ENCODE assay signal across 13 mouse cellular contexts in the genomic region with DNA sequence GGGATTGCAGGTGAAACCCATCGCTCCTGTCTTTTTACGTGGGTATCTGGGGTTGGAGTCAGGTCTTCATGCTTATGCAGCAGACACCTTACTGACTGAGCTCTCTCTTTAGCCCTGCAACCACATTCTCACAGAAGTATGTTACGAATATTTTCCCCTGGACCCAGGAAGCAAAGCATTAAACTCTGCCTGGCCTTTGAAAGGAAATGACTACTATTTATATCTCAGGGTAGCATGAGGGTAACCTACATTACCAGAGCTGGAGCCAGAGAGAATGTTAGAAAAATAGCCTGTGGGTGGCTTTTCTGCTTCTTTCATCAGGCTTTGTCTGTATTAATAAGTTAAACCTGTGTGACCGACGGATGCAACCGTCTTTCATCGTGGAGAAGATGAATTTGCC. TPM values are rescaled to one million over a fixed set of nuclear protein-coding genes. Genes with fewer than 3 reads are reported as not detected.
DNase-seq lines count a peak whose midpoint lies in the region; ATAC-seq and TF ChIP-seq lines count a peak whose summit lies in the region.
"Had no signal": no experiment of that assay in that cellular context is flagged by ENCODE, and none has a peak within 500 bp of the region (broad histone marks: within the 10 kb centered on the region; RNA-seq: fewer than 3 reads in every experiment).

No protein-coding gene starts in this region.

- no peaks in the 10 kb centered on the region for H3K9me3 ChIP-seq in heart, postnatal 0 days (replicated peaks; ENCODE audit: control insufficient read depth, low read length)
- no peaks in the 10 kb centered on the region for H3K9me3 ChIP-seq in midbrain, embryonic 14.5 days (ENCODE audit: control insufficient read depth, low read length)
- H3K9me3 ChIP-seq in midbrain, embryonic 11.5 days (ENCODE audit: control insufficient read depth, low read length), result no peaks in the 10 kb centered on the region
- H3K9me3 ChIP-seq: forebrain, embryonic 12.5 days had no signal

- no peak for ATAC-seq in heart, postnatal 0 days (ENCODE audit: insufficient read depth, low read depth)
- no peak for ATAC-seq in midbrain, embryonic 14.5 days (ENCODE audit: low FRiP score, low TSS enrichment)
- no peak for ATAC-seq in midbrain, embryonic 11.5 days (ENCODE audit: low FRiP score)

- no peak overlapping the region for H3K4me2 ChIP-seq in heart, postnatal 0 days (ENCODE audit: low read depth, low read length)
- H3K4me2 ChIP-seq in midbrain, embryonic 14.5 days (ENCODE audit: low read length), result no peak overlapping the region
- no peak overlapping the region for H3K4me2 ChIP-seq in midbrain, embryonic 11.5 days
- H3K4me2 ChIP-seq: forebrain, embryonic 12.5 days had no signal

- no peak for TF ChIP-seq EP300 in heart, postnatal 0 days (IDR thresholded peaks at IDR 0.05; ENCODE audit: low read depth)

- H3K36me3 ChIP-seq in heart, postnatal 0 days (replicated peaks; ENCODE audit: control insufficient read depth, insufficient read depth, low read length), result no peaks in the 10 kb centered on the region; the same call in 1 of the 2 replicates
- H3K36me3 ChIP-seq in midbrain, embryonic 14.5 days (ENCODE audit: control insufficient read depth, insufficient read depth, low read length), result no peaks in the 10 kb centered on the region
- H3K36me3 ChIP-seq in midbrain, embryonic 11.5 days (ENCODE audit: control insufficient read depth, insufficient read depth, low read length), result no peaks in the 10 kb centered on the region
- H3K36me3 ChIP-seq in small intestine, adult 2 months (ENCODE audit: control insufficient read depth, insufficient read depth, low read length), result no peaks in the 10 kb centered on the region

- TF ChIP-seq POLR2A in embryonic fibroblast, embryonic 13.5 days (IDR thresholded peaks at IDR 0.05; ENCODE audit: low read depth, low read length), result no peak
- TF ChIP-seq POLR2A in small intestine, adult 2 months (IDR thresholded peaks at IDR 0.05; ENCODE audit: low read depth, low read length), result no peak

- peaks cover 17% of the 10 kb centered on the region for H3K4me1 ChIP-seq in heart, postnatal 0 days (ENCODE audit: control insufficient read depth, insufficient read depth)
- peaks cover 9% of the 10 kb centered on the region for H3K4me1 ChIP-seq in midbrain, embryonic 14.5 days (ENCODE audit: control insufficient read depth, insufficient read depth, low read length)
- H3K4me1 ChIP-seq in midbrain, embryonic 11.5 days (ENCODE audit: control insufficient read depth, insufficient read depth, low read length), result peaks cover 12% of the 10 kb centered on the region
- peaks cover 13% of the 10 kb centered on the region for H3K4me1 ChIP-seq in embryonic fibroblast, embryonic 13.5 days (ENCODE audit: control insufficient read depth, insufficient read depth, low read length)
- H3K4me1 ChIP-seq in small intestine, adult 2 months (ENCODE audit: control insufficient read depth, insufficient read depth, insufficient read length, low read length), result peaks cover 25% of the 10 kb centered on the region

- WGBS in heart, postnatal 0 days, result 46% methylated on average over 7 of the region's 7 CpGs
- 72% methylated on average over 7 of the region's 7 CpGs for WGBS in midbrain, embryonic 14.5 days
- WGBS in midbrain, embryonic 11.5 days, result 80% methylated on average over 7 of the region's 7 CpGs
- 36% methylated on average over 7 of the region's 7 CpGs for WGBS in small intestine, adult 2 months

- intact Hi-C loops in left cerebral cortex, postnatal 36 days (cut with DNase I), result no loop called here

- no peak overlapping the region for H3K4me3 ChIP-seq in heart, postnatal 0 days (ENCODE audit: low read depth, low read length)
- H3K4me3 ChIP-seq in midbrain, embryonic 14.5 days (replicated peaks; ENCODE audit: low read depth, low read length), result no peak overlapping the region
- H3K4me3 ChIP-seq in midbrain, embryonic 11.5 days (ENCODE audit: low read depth, low read length), result no peak overlapping the region
- no peak overlapping the region for H3K4me3 ChIP-seq in embryonic fibroblast, embryonic 13.5 days (ENCODE audit: insufficient read depth, low read length)
- no peak overlapping the region for H3K4me3 ChIP-seq in small intestine, adult 2 months (ENCODE audit: low read depth, low read length)
- H3K4me3 ChIP-seq: forebrain, embryonic 12.5 days had no signal

- H3K9ac ChIP-seq in heart, postnatal 0 days (replicated peaks; ENCODE audit: low read depth, low read length), result no peak overlapping the region
- 0 out of 2 replicates have a peak overlapping the region, but pooled peaks have one; percentile 6 for H3K9ac ChIP-seq in midbrain, embryonic 14.5 days (replicated peaks; ENCODE audit: low read length)
- H3K9ac ChIP-seq in midbrain, embryonic 11.5 days (ENCODE audit: low read length), result no peak overlapping the region
- H3K9ac ChIP-seq: forebrain, embryonic 12.5 days had no signal

- H3K27me3 ChIP-seq in heart, postnatal 0 days (ENCODE audit: control insufficient read depth, insufficient read depth, low read length), result no peaks in the 10 kb centered on the region
- H3K27me3 ChIP-seq in midbrain, embryonic 14.5 days (ENCODE audit: control insufficient read depth, insufficient read depth, low read length), result no peaks in the 10 kb centered on the region
- no peaks in the 10 kb centered on the region for H3K27me3 ChIP-seq in midbrain, embryonic 11.5 days (ENCODE audit: control insufficient read depth, insufficient read depth, low read length)
- no peaks in the 10 kb centered on the region for H3K27me3 ChIP-seq in small intestine, adult 2 months (ENCODE audit: control insufficient read depth, insufficient read depth, low read length)

- H3K27ac ChIP-seq in heart, postnatal 0 days (ENCODE audit: low read depth), result peak overlapping the region; percentile 43
- H3K27ac ChIP-seq in midbrain, embryonic 14.5 days (replicated peaks; ENCODE audit: low read depth, low read length), result no peak overlapping the region
- H3K27ac ChIP-seq in midbrain, embryonic 11.5 days (ENCODE audit: low read depth, low read length), result no peak overlapping the region
- peak overlapping the region; percentile 29; the same call in 1 of the 2 replicates for H3K27ac ChIP-seq in embryonic fibroblast, embryonic 13.5 days (ENCODE audit: insufficient read depth, low read length)
- H3K27ac ChIP-seq in small intestine, adult 2 months (ENCODE audit: insufficient read depth, low read depth, low read length), result peak overlapping the region; percentile 51
- H3K27ac ChIP-seq: forebrain, embryonic 12.5 days had no signal

- DNase-seq in heart, postnatal 0 days (ENCODE audit: low spot score), result no peak
- DNase-seq in heart, adult 11 months, result no peak
- DNase-seq in midbrain, embryonic 14.5 days, result no peak
- no peak for DNase-seq in midbrain, embryonic 11.5 days (ENCODE audit: low spot score, missing footprints)
- DNase-seq in left cerebral cortex, postnatal 36 days (ENCODE audit: low spot score in 2 of 2), result no peak
- no peak for DNase-seq in MN1 (ENCODE audit: low spot score)
- DNase-seq: gastrocnemius, postnatal 25 days; kidney, postnatal 4 days; lung, postnatal 14 days; thymus, adult 18-20 months had no signal

- TF ChIP-seq CTCF in heart, postnatal 0 days (IDR thresholded peaks at IDR 0.05; ENCODE audit: low read depth), result no peak
- no peak for TF ChIP-seq CTCF in embryonic fibroblast, embryonic 13.5 days (IDR thresholded peaks at IDR 0.05; ENCODE audit: borderline replicate concordance, insufficient read depth, low read length)
- no peak for TF ChIP-seq CTCF in small intestine, adult 2 months (IDR thresholded peaks at IDR 0.05; ENCODE audit: extremely low read depth, insufficient read length, insufficient replicate concordance, low read depth, low read length)

RNA-seq across cellular contexts. Expression of a gene that starts 13.9 kb away (rescaled TPM):
- 4.7 and 8.2 TPM in 2 replicates for total RNA-seq in heart, postnatal 0 days (2014; rRNA removed; ENCODE audit: low replicate concordance)
- 8.0 and 10.4 TPM in 2 replicates for polyA plus RNA-seq in heart, postnatal 0 days (2015; fragmentation: Nextera tagmentation; extraction: Ambion mirVana)
- 16.4 and 26.4 TPM in 2 replicates for polyA plus RNA-seq in midbrain, embryonic 14.5 days (2014; fragmentation: Nextera tagmentation; extraction: Ambion mirVana)
- polyA plus RNA-seq in midbrain, embryonic 11.5 days (2014; fragmentation: Nextera tagmentation; extraction: Ambion mirVana), result 24.6 and 28.2 TPM in 2 replicates
- polyA plus RNA-seq in embryonic fibroblast, embryonic 13.5 days (2011; ENCODE audit: insufficient read length, low read depth, missing spikeins), result 33.5 and 48.3 TPM in 2 replicates
- polyA plus RNA-seq in small intestine, adult 2 months (2012; rRNA removed), result 21.8 and 26.7 TPM in 2 replicates
- 10 to 100 TPM; 35.8 to 49.7 TPM for total RNA-seq in left cerebral cortex, postnatal 36 days (2021)

RNA-seq across cellular contexts. Expression of a gene that starts 41.0 kb away (rescaled TPM):
- 15.4 and 23.6 TPM in 2 replicates for total RNA-seq in heart, postnatal 0 days (2014; rRNA removed; ENCODE audit: low replicate concordance)
- polyA plus RNA-seq in heart, postnatal 0 days (2015; fragmentation: Nextera tagmentation; extraction: Ambion mirVana), result 47.5 and 50.6 TPM in 2 replicates
- 94.9 and 116 TPM in 2 replicates for polyA plus RNA-seq in midbrain, embryonic 14.5 days (2014; fragmentation: Nextera tagmentation; extraction: Ambion mirVana)
- polyA plus RNA-seq in midbrain, embryonic 11.5 days (2014; fragmentation: Nextera tagmentation; extraction: Ambion mirVana), result 221 and 236 TPM in 2 replicates
- polyA plus RNA-seq in embryonic fibroblast, embryonic 13.5 days (2011; ENCODE audit: insufficient read length, low read depth, missing spikeins), result 64.6 and 70.7 TPM in 2 replicates
- polyA plus RNA-seq in small intestine, adult 2 months (2012; rRNA removed), result 3.3 and 7.2 TPM in 2 replicates
- 10 to 100 TPM; 31.8 to 37.3 TPM for total RNA-seq in left cerebral cortex, postnatal 36 days (2021)

RNA-seq across cellular contexts. Expression of a gene that starts 46.4 kb away (rescaled TPM):
- total RNA-seq in heart, postnatal 0 days (2014; rRNA removed; ENCODE audit: low replicate concordance), result 4.8 and 7.1 TPM in 2 replicates
- polyA plus RNA-seq in heart, postnatal 0 days (2015; fragmentation: Nextera tagmentation; extraction: Ambion mirVana), result 9.0 and 9.5 TPM in 2 replicates
- 11.4 and 13.4 TPM in 2 replicates for polyA plus RNA-seq in midbrain, embryonic 14.5 days (2014; fragmentation: Nextera tagmentation; extraction: Ambion mirVana)
- polyA plus RNA-seq in midbrain, embryonic 11.5 days (2014; fragmentation: Nextera tagmentation; extraction: Ambion mirVana), result 12.9 and 16.7 TPM in 2 replicates
- polyA plus RNA-seq in embryonic fibroblast, embryonic 13.5 days (2011; ENCODE audit: insufficient read length, low read depth, missing spikeins), result 16.4 and 19.0 TPM in 2 replicates
- 2.8 and 12.4 TPM in 2 replicates for polyA plus RNA-seq in small intestine, adult 2 months (2012; rRNA removed)
- 10 to 100 TPM; 20.8 to 28.1 TPM for total RNA-seq in left cerebral cortex, postnatal 36 days (2021)

RNA-seq across cellular contexts. Expression of a gene that starts 55.0 kb away (rescaled TPM):
- 7.1 and 14.5 TPM in 2 replicates for total RNA-seq in heart, postnatal 0 days (2014; rRNA removed; ENCODE audit: low replicate concordance)
- polyA plus RNA-seq in heart, postnatal 0 days (2015; fragmentation: Nextera tagmentation; extraction: Ambion mirVana), result 6.2 and 6.5 TPM in 2 replicates
- polyA plus RNA-seq in midbrain, embryonic 14.5 days (2014; fragmentation: Nextera tagmentation; extraction: Ambion mirVana), result 0.73 and 1.8 TPM in 2 replicates
- polyA plus RNA-seq in midbrain, embryonic 11.5 days (2014; fragmentation: Nextera tagmentation; extraction: Ambion mirVana), result 3.9 and 4.5 TPM in 2 replicates
- polyA plus RNA-seq in embryonic fibroblast, embryonic 13.5 days (2011; ENCODE audit: insufficient read length, low read depth, missing spikeins), result 135 and 148 TPM in 2 replicates
- 6.8 and 9.2 TPM in 2 replicates for polyA plus RNA-seq in small intestine, adult 2 months (2012; rRNA removed)
- total RNA-seq in left cerebral cortex, postnatal 36 days (2021), result 1 to 10 TPM; 1.6 to 1.9 TPM

Comparison
In these comparisons a context has a peak if more than half of its experiments do, and no peak if none do; other contexts are left out.
1. H3K27ac ChIP-seq: peak in heart, postnatal 0 days (single experiment), embryonic fibroblast, embryonic 13.5 days (single experiment) and small intestine, adult 2 months (single experiment); none in midbrain, embryonic 14.5 days (single experiment) and midbrain, embryonic 11.5 days (single experiment).